Mouse (Mus musculus): ENCODE measurements around the gene Lgalsl.

GRCm38 (mm10) chr11:20776668-20777067 lies 54.2 kb downstream of the Lgalsl start:
- TF ChIP-seq CTCF (IDR thresholded peaks at IDR 0.05) (no peak), POLR2A (IDR thresholded peaks at IDR 0.05; ENCODE audit: insufficient read depth, low read depth, low read length) (no peak), EP300 (IDR thresholded peaks at IDR 0.05; ENCODE audit: insufficient read depth, low read depth, low read length) (no peak)
